Mouse (Mus musculus) thymus, adult 2 months (tissue): ENCODE results near the gene Lgr5. TPM values are rescaled to one million over a fixed set of nuclear protein-coding genes. Genes with fewer than 3 reads are reported as not detected.

Experiments used
- DNase-seq: peaks from one replicate; pipeline ENCODE4 v3.0.0; 2021
- H3K27ac ChIP-seq: fragments of 200-500 bp; 2 replicates; pipeline ENCODE4 v1.5.1; 2012; ENCODE audit warnings: low read length, control low read depth; ENCODE audit not compliant: control insufficient read depth, insufficient read depth
- H3K27me3 ChIP-seq: fragments of 200-500 bp; 2 replicates; pipeline ENCODE4 v1.6.1; 2012; ENCODE audit warnings: mild to moderate bottlenecking, low read length, moderate library complexity, mixed read lengths; ENCODE audit not compliant: control insufficient read depth, insufficient read depth
- H3K36me3 ChIP-seq: fragments of 200-500 bp; 2 replicates; pipeline ENCODE4 v1.6.1; 2012; ENCODE audit warnings: mild to moderate bottlenecking, low read length, moderate library complexity; ENCODE audit not compliant: control insufficient read depth, insufficient read depth
- H3K4me1 ChIP-seq: fragments of 200-500 bp; replicated peaks from 2 replicates; pipeline ENCODE4 v1.6.1; 2012; ENCODE audit warnings: low read length; ENCODE audit not compliant: control insufficient read depth, insufficient read depth
- H3K4me3 ChIP-seq: fragments of 200-500 bp; 2 replicates; pipeline ENCODE4 v1.5.1; 2012; ENCODE audit warnings: mild to moderate bottlenecking, low read length, control low read depth, moderate library complexity; ENCODE audit not compliant: control insufficient read depth, insufficient read depth
- CTCF ChIP-seq: fragments of 200-500 bp; IDR thresholded peaks from 2 replicates; pipeline ENCODE4 v1.5.1; 2012; ENCODE audit warnings: mild to moderate bottlenecking, control low read depth, low read length, moderate library complexity, borderline replicate concordance; ENCODE audit not compliant: control insufficient read depth, poor library complexity, insufficient read depth; ENCODE audit errors: extremely low read depth
- POLR2A ChIP-seq: fragments of 200-500 bp; IDR thresholded peaks from 2 replicates; pipeline ENCODE4 v1.6.1; 2012; ENCODE audit warnings: mild to moderate bottlenecking, low read length, control low read depth, moderate library complexity; ENCODE audit not compliant: control insufficient read depth, poor library complexity, insufficient read depth; ENCODE audit errors: extremely low read depth
- WGBS: fragments of 180-500 bp; shearing (Covaris S2); methylation state at CpG from one replicate; pipeline ENCODE4 v1.1.7; 2018; 5-methylcytosine and 5-hydroxymethylcytosine counted together
- polyA plus RNA-seq: library from polyadenylated mRNA; depleted of rRNA; stranded (reverse); fragments of >200 nt; gene quantifications from 2 replicates; pipeline ENCODE4 v1.2.3, GENCODE M21; 2012; rRNA removed

Gene Lgr5
- 0.08 and 0.15 TPM in 2 replicates for polyA plus RNA-seq

GRCm38 (mm10) chr10:115587301-115587969 lies at the start of gene Lgr5:
Gene Lgr5 (minus strand): TSS chr10:115587780.
- Histone ChIP-seq H3K4me3 (no peak within 1 kb of the TSS), H3K27ac (no peak within 1 kb of the TSS), H3K27me3 (peaks cover 8% of the 10 kb centered on the region; the same call in 1 of the 2 replicates), H3K36me3 (no peaks in the 10 kb centered on the region), H3K4me1 (no peaks in the 10 kb centered on the region)
- 2% methylated on average over 47 of the region's 47 CpGs for WGBS
- peak; percentile 2 for DNase-seq
- TF ChIP-seq CTCF: no peak
- TF ChIP-seq POLR2A: no peak

GRCm38 (mm10) chr10:115626678-115627077 lies 39.1 kb upstream of the Lgr5 start:
- no peak for TF ChIP-seq CTCF
- WGBS: 93% methylated on average over 6 of the region's 6 CpGs
- DNase-seq: no peak

GRCm38 (mm10) chr10:115624957-115625356 lies 37.4 kb upstream of the Lgr5 start:
- DNase-seq: no peak
- no peaks in the 10 kb centered on the region for H3K27me3 ChIP-seq
- H3K4me1 ChIP-seq: no peaks in the 10 kb centered on the region
- TF ChIP-seq CTCF (no peak), POLR2A (no peak)
- H3K27ac ChIP-seq: no peak overlapping the region
- H3K4me3 ChIP-seq: no peak overlapping the region
- 96% methylated on average over 2 of the region's 2 CpGs for WGBS
- no peaks in the 10 kb centered on the region for H3K36me3 ChIP-seq

More at GRCm38 (mm10) chr10:115626678-115627077, 39.1 kb upstream of the Lgr5 start:
- Histone ChIP-seq H3K36me3 (no peaks in the 10 kb centered on the region), H3K4me3 (no peak overlapping the region), H3K27me3 (no peaks in the 10 kb centered on the region), H3K4me1 (no peaks in the 10 kb centered on the region), H3K27ac (no peak overlapping the region)

- 44% methylated on average over 15 of the region's 15 CpGs for WGBS
- Histone ChIP-seq H3K4me1 (no peaks in the 10 kb centered on the region), H3K27ac (no peak overlapping the region), H3K27me3 (no peaks in the 10 kb centered on the region), H3K4me3 (no peak overlapping the region), H3K36me3 (no peaks in the 10 kb centered on the region)
- DNase-seq: peak; percentile 5
- TF ChIP-seq CTCF: no peak
- TF ChIP-seq POLR2A: no peak
Measured at GRCm38 (mm10) chr10:115623956-115624671, 36.5 kb upstream of the Lgr5 start.

GRCm38 (mm10) chr10:115623481-115623880 lies 35.9 kb upstream of the Lgr5 start:
- no peaks in the 10 kb centered on the region for H3K4me1 ChIP-seq
- TF ChIP-seq POLR2A: no peak
- TF ChIP-seq CTCF: no peak
- no peaks in the 10 kb centered on the region for H3K36me3 ChIP-seq
- 74% methylated on average over 7 of the region's 7 CpGs for WGBS
- no peak overlapping the region for H3K27ac ChIP-seq
- DNase-seq: no peak
- H3K4me3 ChIP-seq: no peak overlapping the region
- no peaks in the 10 kb centered on the region for H3K27me3 ChIP-seq

- DNase-seq: no peak
- Histone ChIP-seq H3K4me3 (no peak overlapping the region), H3K36me3 (no peaks in the 10 kb centered on the region), H3K27ac (no peak overlapping the region), H3K27me3 (no peaks in the 10 kb centered on the region), H3K4me1 (no peaks in the 10 kb centered on the region)
- 28% methylated on average over 15 of the region's 15 CpGs for WGBS
- no peak for TF ChIP-seq CTCF
- no peak for TF ChIP-seq POLR2A
Measured at GRCm38 (mm10) chr10:115618288-115618856, 30.8 kb upstream of the Lgr5 start.
